Mouse (Mus musculus) thymus, adult 2 months (tissue): ENCODE measurements around the gene 4933430I17Rik.

Experiments
- CTCF ChIP-seq: fragments of 200-500 bp; IDR thresholded peaks from 2 replicates; pipeline ENCODE4 v1.5.1; 2012; ENCODE audit warnings: mild to moderate bottlenecking, control low read depth, low read length, moderate library complexity, borderline replicate concordance; ENCODE audit not compliant: control insufficient read depth, poor library complexity, insufficient read depth; ENCODE audit errors: extremely low read depth
- POLR2A ChIP-seq: fragments of 200-500 bp; IDR thresholded peaks from 2 replicates; pipeline ENCODE4 v1.6.1; 2012; ENCODE audit warnings: mild to moderate bottlenecking, low read length, control low read depth, moderate library complexity; ENCODE audit not compliant: control insufficient read depth, poor library complexity, insufficient read depth; ENCODE audit errors: extremely low read depth

DNA sequence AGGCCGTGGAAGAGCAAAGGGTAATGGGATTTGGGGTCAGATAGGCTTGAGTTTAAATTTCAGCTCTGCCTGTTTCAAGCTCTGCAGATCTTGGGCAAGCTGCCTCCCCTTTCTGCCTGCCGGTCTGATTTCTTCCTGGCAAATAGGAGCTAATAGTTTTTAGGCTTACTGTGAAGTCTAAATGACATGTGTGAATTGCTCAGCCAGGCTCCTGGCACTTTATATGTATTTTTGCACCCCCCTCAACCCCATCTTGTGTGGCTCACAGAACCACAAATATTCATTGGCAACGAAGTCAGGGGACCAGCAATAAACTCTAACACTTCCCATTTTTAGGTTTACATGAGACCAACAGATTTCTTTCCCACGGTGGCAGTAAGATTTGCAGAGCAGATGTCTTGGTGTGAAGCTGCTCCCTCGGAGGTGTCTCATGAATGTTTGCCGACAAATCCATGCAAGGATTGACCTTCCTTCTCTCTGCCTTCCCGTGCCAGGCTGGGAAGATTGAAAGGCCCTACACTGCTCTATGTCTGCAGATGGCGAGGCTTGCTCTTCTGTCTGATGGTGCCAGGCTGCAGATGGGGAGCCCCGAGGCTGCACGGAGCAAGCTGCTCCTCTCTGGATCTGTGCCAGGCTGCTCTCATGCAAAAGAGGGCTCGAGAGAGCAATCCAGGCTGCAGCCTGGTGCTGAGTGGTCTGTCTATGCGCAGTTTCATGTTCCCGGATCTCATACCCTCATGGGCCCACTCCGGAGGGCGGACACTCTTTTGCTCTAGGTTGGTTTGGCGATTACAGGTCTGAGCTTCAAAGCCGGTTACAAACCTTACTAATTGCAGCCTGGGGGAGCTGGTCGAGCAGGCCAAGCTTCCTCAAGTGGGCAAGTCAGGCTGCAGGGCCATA lies 57.4 kb downstream of the 4933430I17Rik start:
- TF ChIP-seq CTCF: 0 out of 2 replicates have a peak, but pooled peaks have one; percentile 18
- no peak for TF ChIP-seq POLR2A
